ENCODE assay signal across 15 mouse cellular contexts in genomic region chrX:72823310-72823709, GRCm38 (mm10). TPM values are rescaled to one million over a fixed set of nuclear protein-coding genes. Genes with fewer than 3 reads are reported as not detected.
"Had no signal": no experiment of that assay in that cellular context is flagged by ENCODE, and none has a peak within 500 bp of the region (broad histone marks: within the 10 kb centered on the region; RNA-seq: fewer than 3 reads in every experiment).

No protein-coding gene starts in this region.

- H3K9ac ChIP-seq: intestine, embryonic 15.5 days; limb, embryonic 12.5 days; liver, embryonic 13.5 days; liver, postnatal 0 days; lung, embryonic 15.5 days; midbrain, embryonic 15.5 days; neural tube, embryonic 13.5 days had no signal

- H3K27me3 ChIP-seq: midbrain, embryonic 15.5 days had no signal

- H3K4me2 ChIP-seq: intestine, embryonic 15.5 days; limb, embryonic 12.5 days; liver, embryonic 13.5 days; lung, embryonic 15.5 days; midbrain, embryonic 15.5 days; neural tube, embryonic 13.5 days had no signal

- H3K4me1 ChIP-seq: intestine, embryonic 15.5 days; limb, embryonic 12.5 days; liver, embryonic 13.5 days; lung, embryonic 15.5 days; midbrain, embryonic 15.5 days had no signal

- ATAC-seq: intestine, embryonic 15.5 days; liver, postnatal 0 days; midbrain, embryonic 15.5 days had no signal

- H3K9me3 ChIP-seq: intestine, embryonic 15.5 days; limb, embryonic 12.5 days; liver, embryonic 13.5 days; lung, embryonic 15.5 days; midbrain, embryonic 15.5 days; neural tube, embryonic 13.5 days had no signal

- H3K36me3 ChIP-seq: intestine, embryonic 15.5 days; limb, embryonic 12.5 days; liver, embryonic 13.5 days; lung, embryonic 15.5 days; midbrain, embryonic 15.5 days; neural tube, embryonic 13.5 days had no signal

- DNase-seq: kidney, adult 8-10 months; kidney, postnatal 10 days; kidney, postnatal 4 days; liver; liver, embryonic 13.5 days; liver, postnatal 0 days; lung, postnatal 14 days; retina, postnatal 1 day; right cerebral cortex, postnatal 14 days; thymus, postnatal 4 days had no signal

- H3K4me3 ChIP-seq: intestine, embryonic 15.5 days; limb, embryonic 12.5 days; liver, embryonic 13.5 days; lung, embryonic 15.5 days; midbrain, embryonic 15.5 days; neural tube, embryonic 13.5 days had no signal

- H3K27ac ChIP-seq: intestine, embryonic 15.5 days; limb, embryonic 12.5 days; liver, embryonic 13.5 days; lung, embryonic 15.5 days; midbrain, embryonic 15.5 days; neural tube, embryonic 13.5 days had no signal

RNA-seq across cellular contexts. Expression of gene Gabrq, which starts 1.7 kb away (rescaled TPM):
- polyA plus RNA-seq: liver, embryonic 13.5 days; liver, postnatal 0 days had no signal
